Comparison of ENCODE assay signal across 21 mouse cellular contexts in genomic region chr14:71891667-71892066, GRCm38 (mm10).
"Had no signal": no experiment of that assay in that cellular context is flagged by ENCODE, and none has a peak within 500 bp of the region (broad histone marks: within the 10 kb centered on the region; RNA-seq: fewer than 3 reads in every experiment).

No protein-coding gene starts in this region.

- DNase-seq: liver, postnatal 0 days; lung, adult 2 months; lung, postnatal 14 days; lung, postnatal 36 days; midbrain, embryonic 14.5 days; retina, postnatal 1 day; right cerebral cortex, postnatal 14 days; spleen, adult 18-20 months; thymus, adult 18-20 months; thymus, postnatal 14 days; thymus, postnatal 36 days had no signal

- H3K27ac ChIP-seq: liver, embryonic 15.5 days; lung, embryonic 15.5 days; macrophage; midbrain, embryonic 10.5 days; midbrain, embryonic 12.5 days; neural tube, embryonic 13.5 days; neural tube, embryonic 15.5 days had no signal

- H3K4me3 ChIP-seq: liver, embryonic 15.5 days; lung, embryonic 15.5 days; midbrain, embryonic 10.5 days; midbrain, embryonic 12.5 days; myocyte; neural tube, embryonic 13.5 days; neural tube, embryonic 15.5 days had no signal

- ATAC-seq: liver, postnatal 0 days; lung, postnatal 0 days; midbrain, embryonic 16.5 days had no signal
